Mouse (Mus musculus) liver, adult 2 months (tissue): Measurements from ENCODE around the gene Zxdb.

ENCODE experiments used
- CTCF ChIP-seq: fragments of 200-500 bp; IDR thresholded peaks from 2 replicates; pipeline ENCODE4 v1.5.1; 2011; ENCODE audit warnings: low read depth, low read length, control low read depth
- POLR2A ChIP-seq: fragments of 200-500 bp; IDR thresholded peaks from 2 replicates; pipeline ENCODE4 v1.6.1; 2011; ENCODE audit warnings: low read length, control low read depth; ENCODE audit not compliant: insufficient read depth; ENCODE audit errors: extremely low read depth

DNA sequence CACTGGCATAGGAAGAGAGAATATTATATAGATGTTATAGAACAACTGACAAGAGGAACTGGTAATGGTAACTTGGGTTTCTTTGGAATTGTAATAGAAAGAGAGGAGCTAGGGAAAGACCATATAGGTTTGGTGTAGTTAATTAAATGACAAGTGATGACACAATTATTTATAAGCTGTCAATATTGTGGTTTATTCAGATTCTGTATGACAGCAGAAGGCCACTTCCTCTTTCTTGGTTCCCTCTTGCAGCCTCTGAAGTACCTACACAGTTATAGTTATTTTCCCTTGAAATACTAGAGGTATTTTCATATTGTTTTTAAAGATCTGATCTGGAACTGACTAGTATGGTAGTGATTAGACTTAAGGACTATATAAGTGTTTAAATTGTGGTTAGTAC lies 7.2 kb downstream of the Zxdb start:
- no peak for TF ChIP-seq CTCF
- TF ChIP-seq POLR2A, result no peak
